Mouse (Mus musculus): ENCODE measurements around the gene Rhox2g. TPM values are rescaled to one million over a fixed set of nuclear protein-coding genes. Genes with fewer than 3 reads are reported as not detected.

The Rhox2g gene
- polyA plus RNA-seq, 1 experiment from 2014 or later, result not detected

Other genes with a start within 250 kb of the Rhox2g start
- not detected in 2 replicates for gene Rhox2b, start 231.4 kb downstream of the Rhox2g start, polyA plus RNA-seq (2015; fragmentation: Nextera tagmentation; extraction: Ambion mirVana)
- not detected in 2 replicates for gene Rhox4b, start 211.0 kb downstream of the Rhox2g start, polyA plus RNA-seq (2015; fragmentation: Nextera tagmentation; extraction: Ambion mirVana)
- gene Rhox2c, start 189.8 kb downstream of the Rhox2g start, polyA plus RNA-seq (2015; fragmentation: Nextera tagmentation; extraction: Ambion mirVana), result not detected in 2 replicates
- gene Rhox3c, start 184.9 kb downstream of the Rhox2g start, polyA plus RNA-seq (2015; fragmentation: Nextera tagmentation; extraction: Ambion mirVana), result not detected in 2 replicates
- gene Rhox4c, start 163.1 kb downstream of the Rhox2g start, polyA plus RNA-seq (2015; fragmentation: Nextera tagmentation; extraction: Ambion mirVana), result not detected in 2 replicates
- gene Rhox2d, start 150.0 kb downstream of the Rhox2g start, polyA plus RNA-seq (2015; fragmentation: Nextera tagmentation; extraction: Ambion mirVana), result not detected in 2 replicates
- gene Rhox4d, start 129.1 kb downstream of the Rhox2g start, polyA plus RNA-seq (2015; fragmentation: Nextera tagmentation; extraction: Ambion mirVana), result not detected in 2 replicates
- not detected in 2 replicates for gene Rhox2e, start 113.0 kb downstream of the Rhox2g start, polyA plus RNA-seq (2015; fragmentation: Nextera tagmentation; extraction: Ambion mirVana)
- gene Rhox3e, start 101.5 kb downstream of the Rhox2g start, polyA plus RNA-seq (2015; fragmentation: Nextera tagmentation; extraction: Ambion mirVana), result not detected in 2 replicates
- gene Rhox4e, start 86.1 kb downstream of the Rhox2g start, polyA plus RNA-seq (2015; fragmentation: Nextera tagmentation; extraction: Ambion mirVana), result 0.23 TPM in 1 of 2 replicates, not detected in the other
- not detected in 2 replicates for gene Rhox2f, start 72.1 kb downstream of the Rhox2g start, polyA plus RNA-seq (2015; fragmentation: Nextera tagmentation; extraction: Ambion mirVana)
- gene Rhox3f, start 62.5 kb downstream of the Rhox2g start, polyA plus RNA-seq (2015; fragmentation: Nextera tagmentation; extraction: Ambion mirVana), result not detected in 2 replicates
- not detected in 2 replicates for gene Rhox4f, start 35.8 kb downstream of the Rhox2g start, polyA plus RNA-seq (2015; fragmentation: Nextera tagmentation; extraction: Ambion mirVana)
- gene Rhox3g, start 14.9 kb downstream of the Rhox2g start, polyA plus RNA-seq (2015; fragmentation: Nextera tagmentation; extraction: Ambion mirVana), result not detected in 2 replicates
- gene Rhox4g, start 7.9 kb upstream of the Rhox2g start, polyA plus RNA-seq (2015; fragmentation: Nextera tagmentation; extraction: Ambion mirVana), result not detected in 2 replicates
- not detected in 2 replicates for gene Rhox3h, start 25.3 kb upstream of the Rhox2g start, polyA plus RNA-seq (2015; fragmentation: Nextera tagmentation; extraction: Ambion mirVana)
- gene Rhox2h, start 29.8 kb upstream of the Rhox2g start, polyA plus RNA-seq (2015; fragmentation: Nextera tagmentation; extraction: Ambion mirVana), result not detected in 2 replicates
- 0.17 and 0.34 TPM in 2 replicates for gene Rhox5, start 161.4 kb upstream of the Rhox2g start, polyA plus RNA-seq (2015; fragmentation: Nextera tagmentation; extraction: Ambion mirVana)
- not detected in 2 replicates for gene Rhox6, start 183.4 kb upstream of the Rhox2g start, polyA plus RNA-seq (2015; fragmentation: Nextera tagmentation; extraction: Ambion mirVana)
- gene Rhox7a, start 188.2 kb upstream of the Rhox2g start, polyA plus RNA-seq (2015; fragmentation: Nextera tagmentation; extraction: Ambion mirVana), result not detected in 2 replicates
- 0.11 TPM in 1 of 2 replicates, not detected in the other for gene Rhox8, start 235.5 kb upstream of the Rhox2g start, polyA plus RNA-seq (2015; fragmentation: Nextera tagmentation; extraction: Ambion mirVana)

Measured in stomach, postnatal 0 days (tissue).